Mouse (Mus musculus) c-Kit-negative CD71-positive TER-119-positive erythroid progenitor cells, embryonic 14.5 days (primary cell): ENCODE data around the gene Krtap19-9b.

Experiments used
- DNase-seq: peaks from one replicate; pipeline ENCODE4 v3.0.0-alpha.2; 2013; ENCODE audit warnings: low read depth, low spot score

The Krtap19-9b gene

GRCm38 (mm10) chr16:88932165-88932564, at the start of gene Krtap19-9b:
TSS of gene Krtap19-9b (minus strand) at chr16:88932265.
- no peak for DNase-seq

- no peak for DNase-seq
Observed at GRCm38 (mm10) chr16:88962773-88963172, 30.7 kb upstream of the Krtap19-9b start, which contains the start of gene Krtap16-3. TSS of gene Krtap16-3 (minus strand) at chr16:88962873.

GRCm38 (mm10) chr16:88941106-88941505, 9.0 kb upstream of the Krtap19-9b start:
- no peak for DNase-seq

- peak; percentile 1 for DNase-seq
Observed at GRCm38 (mm10) chr16:88938252-88938651, 6.2 kb upstream of the Krtap19-9b start.

GRCm38 (mm10) chr16:88896357-88896756, 35.7 kb downstream of the Krtap19-9b start, which contains the start of gene Krtap19-5:
TSS of gene Krtap19-5 (minus strand) at chr16:88896457.
- DNase-seq, result no peak

GRCm38 (mm10) chr16:88886870-88887269, 45.2 kb downstream of the Krtap19-9b start:
- DNase-seq, result no peak

- DNase-seq, result no peak
Observed at GRCm38 (mm10) chr16:88884989-88885388, 47.1 kb downstream of the Krtap19-9b start, which contains the start of gene Krtap19-4. TSS of gene Krtap19-4 (minus strand) at chr16:88885089.
